Mouse (Mus musculus): Measurements from ENCODE around the gene Stac3. TPM values are rescaled to one million over a fixed set of nuclear protein-coding genes. Genes with fewer than 3 reads are reported as not detected.

Gene Stac3
- total RNA-seq, 4 experiments from 2014 or later: 2.3 to 4.5 (median 3.0) TPM

GRCm38 (mm10) chr10:127522088-127522581 is 20.6 kb downstream of the Stac3 start, which contains the start of gene Shmt2:
Shmt2 (minus strand) TSS chr10:127522444.
- peak; percentile 73 to 74 for DNase-seq (ENCODE audit: low spot score in 2 of 2)

GRCm38 (mm10) chr10:127524646-127525255 is 23.3 kb downstream of the Stac3 start:
- DNase-seq (ENCODE audit: low spot score in 2 of 2): no peak

- no peak for DNase-seq (ENCODE audit: low spot score in 2 of 2)
These were observed 24.6 kb downstream of the Stac3 start for GRCm38 (mm10) chr10:127526048-127526447.

DNA sequence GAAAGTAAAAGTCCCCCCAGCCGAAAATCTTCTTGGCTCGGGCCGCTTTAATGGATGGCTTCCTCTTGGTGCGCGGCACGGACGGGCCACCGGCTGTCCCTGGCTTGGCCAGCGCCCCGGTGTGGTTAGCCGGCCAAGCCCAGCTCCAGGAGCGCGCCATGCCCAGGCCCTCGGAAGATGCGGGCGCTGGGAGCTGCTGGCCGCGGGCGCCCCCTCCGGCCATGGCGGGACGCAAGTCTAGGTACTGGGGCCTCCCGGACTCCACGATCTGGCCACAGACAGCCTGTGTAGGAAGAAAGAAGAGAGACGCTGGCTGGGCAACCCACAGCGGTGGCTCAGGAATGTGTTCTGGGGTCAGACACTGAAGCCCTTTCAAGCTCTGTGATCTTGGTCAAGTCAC is 25.2 kb downstream of the Stac3 start:
- no peak for DNase-seq (ENCODE audit: low spot score in 2 of 2)

GRCm38 (mm10) chr10:127527481-127527880 is 26.0 kb downstream of the Stac3 start:
- no peak for DNase-seq (ENCODE audit: low spot score in 2 of 2)

- DNase-seq (ENCODE audit: low spot score in 2 of 2): no peak
These were observed 29.5 kb downstream of the Stac3 start for GRCm38 (mm10) chr10:127530945-127531344.

- DNase-seq (ENCODE audit: low spot score in 2 of 2): no peak
These were observed 30.1 kb downstream of the Stac3 start for GRCm38 (mm10) chr10:127531548-127531947.

GRCm38 (mm10) chr10:127534036-127534928 is 32.8 kb downstream of the Stac3 start, which contains the start of gene Nxph4:
Nxph4 (minus strand) TSS chr10:127534559.
- no peak for DNase-seq (ENCODE audit: low spot score in 2 of 2)

GRCm38 (mm10) chr10:127534929-127535384 is 33.5 kb downstream of the Stac3 start:
- DNase-seq (ENCODE audit: low spot score in 2 of 2): no peak

DNA sequence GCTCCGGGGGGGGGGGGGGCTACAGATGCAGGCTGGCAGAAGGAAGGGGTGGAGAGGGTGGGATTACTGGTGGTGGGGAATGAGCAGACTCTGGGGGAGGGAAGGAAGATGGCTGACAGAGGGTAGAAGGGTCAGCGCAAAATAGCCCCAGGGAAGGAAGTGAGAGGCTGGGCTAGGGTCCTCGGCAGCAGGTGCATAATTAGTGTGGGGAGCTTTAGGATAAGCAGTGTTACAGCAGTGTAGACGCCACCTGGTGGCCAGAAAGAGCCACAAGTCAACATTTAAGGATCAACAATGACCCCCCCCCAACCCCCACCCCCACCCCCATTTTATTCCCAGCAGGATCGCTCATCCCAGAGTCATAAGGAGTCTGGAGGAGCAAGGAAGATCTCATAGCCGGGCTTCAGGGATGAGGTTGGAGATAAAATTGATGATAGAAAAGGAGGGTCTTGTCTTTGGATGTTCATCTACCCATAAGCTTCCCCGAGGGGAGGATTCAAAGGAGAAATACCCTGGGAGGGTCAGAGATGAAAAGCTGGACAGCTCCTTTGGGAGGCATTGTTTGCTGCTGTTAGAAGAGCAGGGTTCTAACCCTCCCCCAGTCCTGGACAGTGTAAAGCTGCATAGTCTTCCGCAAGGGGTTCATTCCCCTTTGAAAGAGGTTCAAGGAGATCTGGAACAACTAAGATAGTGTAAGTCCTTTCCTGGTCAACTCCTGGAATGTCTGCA is 35.3 kb downstream of the Stac3 start:
- no peak for DNase-seq (ENCODE audit: low spot score in 2 of 2)

GRCm38 (mm10) chr10:127537854-127538583 is 36.5 kb downstream of the Stac3 start:
- peak; percentile 65 to 76 for DNase-seq (ENCODE audit: low spot score in 2 of 2)

- DNase-seq (ENCODE audit: low spot score in 2 of 2): no peak
These were observed 40.0 kb downstream of the Stac3 start for GRCm38 (mm10) chr10:127541510-127541909.

DNA sequence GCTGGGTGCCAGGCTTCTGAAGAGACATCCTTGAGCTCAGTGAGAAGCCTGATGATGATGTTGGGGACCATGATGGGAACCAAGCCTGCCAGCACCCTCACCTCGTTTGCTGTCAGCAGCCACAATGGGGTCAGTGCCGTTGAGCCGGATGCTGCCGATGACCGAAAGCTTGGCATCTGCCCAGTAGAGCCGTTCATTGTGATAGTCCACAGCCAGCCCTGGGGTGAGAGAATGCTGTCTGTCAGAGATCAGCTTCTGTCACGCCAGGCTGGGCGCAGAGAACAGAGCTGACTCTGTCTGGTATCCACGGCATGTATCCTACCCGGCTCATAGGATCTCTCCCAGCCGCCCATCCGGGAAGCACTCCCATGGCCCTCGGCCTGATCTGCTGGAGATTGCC is 40.6 kb downstream of the Stac3 start:
- DNase-seq (ENCODE audit: low spot score in 2 of 2): no peak

DNA sequence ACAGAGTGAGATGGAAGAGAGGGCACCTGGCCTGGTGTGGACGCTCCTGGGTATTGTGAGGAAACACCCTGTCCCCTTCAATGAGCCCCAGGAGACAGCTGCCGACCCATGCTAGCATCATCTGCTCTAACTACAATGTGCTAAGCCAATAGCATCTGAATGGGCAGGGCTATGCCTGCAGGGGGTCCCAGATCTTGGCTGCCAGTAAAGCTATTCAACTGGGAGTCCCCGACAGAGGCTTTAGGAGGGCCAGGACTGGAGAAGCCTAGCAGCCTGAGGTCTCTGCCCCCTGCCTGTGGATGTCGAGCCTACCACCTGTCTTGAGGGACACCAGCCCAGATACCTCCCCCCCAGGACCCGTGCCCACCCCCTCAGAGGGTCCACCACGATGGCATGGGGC is 41.2 kb downstream of the Stac3 start:
- DNase-seq (ENCODE audit: low spot score in 2 of 2): no peak

DNA sequence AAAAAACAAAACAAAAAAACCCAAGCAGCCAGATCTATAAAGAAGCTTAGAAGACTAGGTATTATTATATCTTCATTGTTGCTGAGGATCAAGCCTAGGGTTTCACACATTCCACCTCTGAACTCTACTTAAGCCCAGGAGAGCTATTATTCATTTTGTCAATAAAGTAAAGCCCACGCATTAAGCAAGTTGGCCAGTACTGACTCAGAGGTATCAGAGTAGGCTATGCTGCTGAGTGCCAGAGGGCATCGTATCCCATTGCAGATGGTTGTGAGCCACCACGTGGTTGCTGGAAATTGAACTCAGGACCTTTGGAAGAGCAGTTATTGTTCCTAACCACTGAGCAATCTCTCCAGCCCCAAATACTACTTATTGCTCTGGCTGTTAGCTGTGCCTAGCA is 42.4 kb downstream of the Stac3 start:
- DNase-seq (ENCODE audit: low spot score in 2 of 2): no peak

- DNase-seq (ENCODE audit: low spot score in 2 of 2): no peak
These were observed 42.9 kb downstream of the Stac3 start for GRCm38 (mm10) chr10:127544375-127544774.

GRCm38 (mm10) chr10:127546505-127546904 is 45.0 kb downstream of the Stac3 start:
- DNase-seq (ENCODE audit: low spot score in 2 of 2): no peak

DNA sequence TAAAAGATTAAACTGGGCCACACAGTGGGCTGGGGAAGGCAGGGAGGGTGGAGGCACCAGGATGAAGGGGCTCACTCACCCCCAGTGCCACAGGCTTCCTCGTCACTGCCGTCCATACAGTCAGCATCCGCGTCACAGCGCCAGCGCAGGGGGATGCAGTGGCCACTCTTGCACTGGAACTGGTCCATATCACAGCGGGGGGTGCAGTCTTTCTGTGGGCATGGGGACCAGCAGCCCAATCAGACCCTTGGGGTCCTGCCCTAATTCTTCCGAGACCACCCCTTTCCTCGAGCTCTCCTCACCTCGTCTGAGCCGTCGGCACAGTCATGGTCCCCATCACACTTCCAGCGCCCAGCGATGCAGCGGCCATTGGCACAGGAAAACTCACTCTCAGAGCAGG is 46.8 kb downstream of the Stac3 start:
- no peak for DNase-seq (ENCODE audit: low spot score in 2 of 2)

GRCm38 (mm10) chr10:127549892-127550291 is 48.4 kb downstream of the Stac3 start:
- DNase-seq (ENCODE audit: low spot score in 2 of 2): no peak

DNA sequence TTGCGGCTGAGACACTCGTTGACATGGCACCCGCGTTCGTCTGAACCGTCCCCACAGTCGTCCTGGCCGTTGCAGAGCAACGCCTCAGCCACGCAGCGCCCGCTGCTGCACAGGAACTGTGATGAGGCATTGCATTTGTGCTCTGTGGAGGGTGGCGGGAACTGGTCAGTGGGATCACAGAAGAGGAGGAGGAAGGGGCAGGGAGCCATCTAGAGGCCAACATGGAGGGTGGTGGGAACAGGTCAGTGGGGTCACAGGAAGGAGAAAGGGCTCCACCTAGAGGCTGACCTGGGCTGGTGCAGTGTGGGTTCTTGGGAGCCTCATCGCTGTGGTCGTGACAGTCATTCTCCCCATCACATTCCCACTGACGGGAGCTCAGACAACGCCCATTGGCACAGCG is 54.2 kb downstream of the Stac3 start:
- DNase-seq (ENCODE audit: low spot score in 2 of 2): no peak

- no peak for DNase-seq (ENCODE audit: low spot score in 2 of 2)
These were observed 55.9 kb downstream of the Stac3 start for GRCm38 (mm10) chr10:127557397-127557796.
